Mouse (Mus musculus) lung, adult 2 months (tissue): ENCODE measurements around the gene Cdc27. TPM values are rescaled to one million over a fixed set of nuclear protein-coding genes. Genes with fewer than 3 reads are reported as not detected.

Source experiments
- DNase-seq: peaks from one replicate; pipeline ENCODE4 v3.0.0; 2022
- H3K4me1 ChIP-seq: fragments of 200-500 bp; 2 replicates; pipeline ENCODE4 v1.6.1; 2011; ENCODE audit warnings: low read length; ENCODE audit not compliant: control insufficient read depth, insufficient read depth
- H3K4me3 ChIP-seq: fragments of 200-500 bp; replicated peaks from 2 replicates; pipeline ENCODE3; 2011; ENCODE audit warnings: low read depth, mild to moderate bottlenecking, control low read depth, low read length; ENCODE audit errors: extremely low read depth
- CTCF ChIP-seq: fragments of 200-500 bp; IDR thresholded peaks from 2 replicates; pipeline ENCODE4 v1.5.1; 2011; ENCODE audit warnings: mild to moderate bottlenecking, low read length, control low read depth; ENCODE audit not compliant: insufficient read depth
- POLR2A ChIP-seq: fragments of 200-500 bp; IDR thresholded peaks from 2 replicates; pipeline ENCODE4 v1.6.1; 2011; ENCODE audit warnings: low read depth, mild to moderate bottlenecking, control low read depth, low read length, borderline replicate concordance; ENCODE audit errors: extremely low read depth
- WGBS: fragments of 180-500 bp; shearing (Covaris S2); methylation state at CpG from one replicate; pipeline ENCODE4 v1.1.7; 2018; 5-methylcytosine and 5-hydroxymethylcytosine counted together
- polyA plus RNA-seq: library from polyadenylated mRNA; depleted of rRNA; stranded (reverse); fragments of >200 nt; gene quantifications from 2 replicates; pipeline ENCODE4 v1.2.3, GENCODE M21; 2012; rRNA removed

Cdc27 gene
- polyA plus RNA-seq = 3.4 and 6.9 TPM in 2 replicates

- under 1% methylated on average over 35 of the region's 35 CpGs for WGBS
- DNase-seq = peak; percentile 100
- peak within 1 kb of the TSS; percentile 95 for H3K4me3 ChIP-seq
- peak; percentile 42; the same call in 1 of the 2 replicates for TF ChIP-seq POLR2A
- no peak for TF ChIP-seq CTCF
- H3K4me1 ChIP-seq = peaks cover 2% of the 10 kb centered on the region; the same call in 1 of the 2 replicates
Observed at GRCm38 (mm10) chr11:104550406-104550974, at the start of gene Cdc27, which contains the start of gene Myl4. TSS of gene Cdc27 (minus strand) at chr11:104550620. TSS of gene Myl4 (plus strand) at chr11:104550663.

GRCm38 (mm10) chr11:104599265-104599945 lies 49.0 kb upstream of the Cdc27 start:
- H3K4me3 ChIP-seq = no peak overlapping the region
- no peaks in the 10 kb centered on the region for H3K4me1 ChIP-seq
- DNase-seq = no peak
- WGBS = 71% methylated on average over 13 of the region's 13 CpGs
- TF ChIP-seq POLR2A (no peak), CTCF (no peak)

- no peak for DNase-seq
- TF ChIP-seq POLR2A (no peak), CTCF (no peak)
- Histone ChIP-seq H3K4me3 (no peak overlapping the region), H3K4me1 (peaks cover 4% of the 10 kb centered on the region; the same call in 1 of the 2 replicates)
- whole genome bisulfite sequencing = 40% methylated on average over 10 of the region's 10 CpGs
Observed at GRCm38 (mm10) chr11:104596365-104596764, 45.9 kb upstream of the Cdc27 start.

- no peak for DNase-seq
- TF ChIP-seq CTCF (no peak), POLR2A (no peak)
- Histone ChIP-seq H3K4me3 (no peak overlapping the region), H3K4me1 (peaks cover 13% of the 10 kb centered on the region)
- WGBS = 46% methylated on average over 13 of the region's 13 CpGs
Observed at GRCm38 (mm10) chr11:104592066-104592835, 41.8 kb upstream of the Cdc27 start.

- 0% methylated on average over 8 of the region's 8 CpGs for WGBS
- H3K4me1 ChIP-seq = peaks cover 13% of the 10 kb centered on the region
- DNase-seq = peak; percentile 72
- no peak overlapping the region for H3K4me3 ChIP-seq
- peak; percentile 91 for TF ChIP-seq CTCF
- no peak for TF ChIP-seq POLR2A
Observed at GRCm38 (mm10) chr11:104590148-104590547, 39.7 kb upstream of the Cdc27 start.

GRCm38 (mm10) chr11:104589570-104589969 lies 39.1 kb upstream of the Cdc27 start:
- DNase-seq = no peak
- Histone ChIP-seq H3K4me1 (peaks cover 13% of the 10 kb centered on the region), H3K4me3 (no peak overlapping the region)
- no peak for TF ChIP-seq POLR2A
- TF ChIP-seq CTCF = no peak
- WGBS = 78% methylated on average over 1 of the region's 1 CpGs

- H3K4me1 ChIP-seq = peaks cover 13% of the 10 kb centered on the region
- TF ChIP-seq CTCF (no peak), POLR2A (no peak)
- WGBS = 86% methylated on average over 2 of the region's 2 CpGs
- no peak overlapping the region for H3K4me3 ChIP-seq
- no peak for DNase-seq
Observed at GRCm38 (mm10) chr11:104588513-104588912, 38.1 kb upstream of the Cdc27 start.

GRCm38 (mm10) chr11:104587904-104588303 lies 37.5 kb upstream of the Cdc27 start:
- DNase-seq = no peak
- Histone ChIP-seq H3K4me1 (peaks cover 13% of the 10 kb centered on the region), H3K4me3 (no peak overlapping the region)
- TF ChIP-seq CTCF (no peak), POLR2A (no peak)
- 94% methylated on average over 9 of the region's 9 CpGs for WGBS

- Histone ChIP-seq H3K4me3 (no peak overlapping the region), H3K4me1 (peaks cover 5% of the 10 kb centered on the region)
- TF ChIP-seq POLR2A (no peak), CTCF (no peak)
- DNase-seq = no peak
- WGBS = 89% methylated on average over 5 of the region's 5 CpGs
Observed at GRCm38 (mm10) chr11:104585495-104585894, 35.1 kb upstream of the Cdc27 start.
